Mouse (Mus musculus) gastrocnemius, postnatal 4 days (tissue): Measurements from ENCODE around the gene Ccnb1. TPM values are rescaled to one million over a fixed set of nuclear protein-coding genes. Genes with fewer than 3 reads are reported as not detected.
"Not testable (repeated sequence)": the region's sequence is repeated elsewhere in the genome, so short reads cannot be mapped to it uniquely, and the experiment has no call there.

Experiments used
- DNase-seq, 2 experiments: peaks; one replicate each; pipeline ENCODE4 v3.0.0; 2021 to 2022; ENCODE audit warnings: low spot score in 2 of 2, mixed read lengths in 2 of 2
- long read RNA-seq, 2 experiments: library from polyadenylated mRNA; stranded (forward); transcript quantifications; one replicate each; pipeline ENCODE4 v2.0.0; 2021
- total RNA-seq, 2 experiments: library from RNA; stranded (reverse); gene quantifications; 2 replicates each; pipeline ENCODE4 v1.2.3; 2021

Ccnb1 gene
- total RNA-seq: 10 to 100 TPM; 25.4 to 29.3 TPM
- long read RNA-seq, experiment 1, transcript Ccnb1-201 (9 exons, 2,489 nt): major isoform, 63 of 70 reads
- long read RNA-seq, experiment 1, partial matches to known transcripts: 3 of 70 reads
- long read RNA-seq, experiment 1, other reads (novel, unspliced or antisense): 4 of 70 reads
- long read RNA-seq, experiment 2, transcript Ccnb1-201 (9 exons, 2,489 nt): major isoform, 53 of 60 reads
- long read RNA-seq, experiment 2, partial matches to known transcripts: 1 of 60 reads
- long read RNA-seq, experiment 2, other reads (novel, unspliced or antisense): 4 of 60 reads

DNA sequence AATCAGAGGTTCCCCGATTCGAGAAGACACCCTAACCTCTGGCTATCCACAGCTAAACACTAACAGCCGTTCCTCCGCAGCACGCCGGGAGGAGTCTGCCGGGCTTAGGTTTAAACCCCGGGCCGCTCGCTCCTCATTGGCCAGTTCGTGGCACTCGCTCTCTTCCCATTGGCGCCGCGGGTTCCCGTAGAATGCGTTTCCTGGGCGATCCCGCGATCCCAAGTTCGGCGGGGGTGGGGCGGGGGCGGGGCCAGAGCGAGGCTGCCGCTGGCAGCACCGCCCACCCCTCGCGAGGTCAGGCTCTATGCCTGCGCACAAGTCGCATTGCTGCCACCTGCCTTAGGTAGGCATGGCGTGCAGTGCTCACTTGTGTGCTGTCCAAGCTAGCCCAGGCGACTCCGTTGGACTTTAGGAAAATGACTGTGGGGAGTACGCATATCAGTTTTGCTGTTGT, at the start of gene Ccnb1:
TSS of gene Ccnb1 (minus strand) at position 157 of the 454 bp plus-strand sequence.
- peak; percentile 89 to 93 for DNase-seq

DNA sequence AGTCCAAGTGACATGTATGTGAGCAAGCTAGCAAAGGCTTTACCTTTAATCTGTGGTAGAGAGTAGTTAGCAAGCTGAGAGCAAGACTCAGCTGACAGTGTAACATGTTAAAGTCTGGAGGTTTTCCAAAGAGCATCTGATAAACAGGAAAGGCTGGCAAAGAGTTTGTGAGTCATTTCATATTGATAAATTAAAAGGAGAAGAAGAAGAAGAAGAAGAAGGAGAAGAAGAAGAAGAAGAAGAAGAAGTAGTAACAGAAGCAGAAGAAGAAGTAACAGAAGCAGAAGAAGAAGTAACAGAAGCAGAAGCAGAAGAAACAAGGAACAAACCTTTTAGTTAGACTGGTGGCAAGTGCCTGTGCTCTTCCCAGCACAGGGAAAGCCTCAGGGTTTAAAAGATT, 48.4 kb upstream of the Ccnb1 start:
- DNase-seq: no peak

DNA sequence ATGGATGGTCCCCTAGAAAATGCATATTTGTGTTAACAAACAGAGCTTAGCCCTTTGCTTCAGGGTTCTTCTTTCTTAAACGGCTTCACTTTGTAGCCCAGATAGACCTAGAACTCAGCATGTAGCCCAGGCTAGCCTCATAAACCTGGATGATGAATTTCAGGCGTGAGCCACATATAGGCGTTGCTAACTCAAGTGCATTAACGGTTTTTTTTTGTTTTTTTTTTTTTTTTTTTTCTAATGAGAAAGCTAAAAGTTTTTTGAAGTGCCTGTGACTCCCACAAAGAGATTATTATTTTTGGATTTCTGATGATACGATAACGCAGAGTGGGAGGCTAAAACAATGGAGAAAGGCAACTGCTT, 47.3 kb upstream of the Ccnb1 start:
- no peak for DNase-seq

DNA sequence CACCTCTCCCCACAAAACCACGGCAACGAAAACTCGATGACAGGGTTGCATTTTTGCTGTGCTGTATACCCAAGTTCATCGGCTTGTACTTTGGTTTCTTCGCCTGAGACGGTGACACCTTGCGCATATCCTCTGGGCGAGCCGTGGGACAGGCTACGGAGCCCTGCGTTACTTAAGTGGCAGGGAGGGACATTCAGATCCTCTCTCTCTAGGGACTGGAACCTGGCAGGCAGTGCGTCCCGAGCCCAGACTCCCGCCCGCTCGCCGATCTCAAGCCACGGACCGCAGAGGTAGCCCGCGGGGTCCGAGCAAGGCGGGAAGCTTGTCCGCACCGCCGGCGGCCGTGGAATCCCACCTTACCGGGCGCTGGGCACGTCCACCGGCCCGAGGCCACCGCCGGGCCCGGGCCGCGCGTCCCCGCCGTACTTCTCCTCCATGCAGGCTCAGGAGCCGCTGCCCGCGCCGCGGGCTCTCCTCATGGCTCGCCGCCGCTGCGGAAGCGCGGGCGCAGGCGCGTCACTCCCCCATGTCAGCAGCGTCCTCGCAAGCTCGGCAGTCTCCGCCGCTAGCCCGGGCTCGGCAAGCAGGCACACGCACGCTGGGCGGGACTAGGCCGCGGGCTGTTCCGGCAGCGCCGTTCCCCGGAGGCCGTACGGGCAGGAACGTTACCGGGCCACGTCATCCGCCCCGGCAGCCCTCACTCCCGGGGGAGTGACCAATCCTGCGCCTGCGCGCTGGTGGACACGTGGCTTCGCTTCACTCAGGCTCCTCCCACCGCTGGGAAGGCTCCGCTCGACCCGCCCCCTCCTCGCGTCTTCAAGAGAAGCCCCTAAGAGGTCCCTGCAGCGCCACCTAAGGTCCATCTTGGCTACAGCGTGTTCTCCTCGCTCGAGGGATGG, 46.6 kb upstream of the Ccnb1 start, which contains the start of gene Slc30a5:
TSS of gene Slc30a5 (minus strand) at position 687 of the 899 bp plus-strand sequence.
- peak; percentile 98 to 99 for DNase-seq

DNA sequence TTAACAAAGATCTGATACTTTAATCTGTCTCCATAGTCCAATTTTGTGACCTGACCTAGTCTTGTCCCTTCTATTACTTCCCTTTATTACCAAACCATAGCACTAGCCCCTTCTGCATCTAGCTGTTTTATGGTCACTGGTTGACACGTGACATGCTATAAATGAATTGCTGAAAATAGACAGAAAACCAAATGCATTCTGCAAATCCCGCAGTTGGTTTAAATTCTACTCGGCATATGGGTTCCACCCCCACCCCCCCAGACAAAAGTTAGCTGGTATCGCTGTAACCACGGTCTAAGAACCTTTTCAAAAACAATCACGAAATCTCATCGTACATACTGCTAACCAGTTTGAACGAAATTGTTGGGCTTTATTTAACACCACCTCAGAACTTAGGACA, 45.8 kb upstream of the Ccnb1 start:
- DNase-seq: no peak

DNA sequence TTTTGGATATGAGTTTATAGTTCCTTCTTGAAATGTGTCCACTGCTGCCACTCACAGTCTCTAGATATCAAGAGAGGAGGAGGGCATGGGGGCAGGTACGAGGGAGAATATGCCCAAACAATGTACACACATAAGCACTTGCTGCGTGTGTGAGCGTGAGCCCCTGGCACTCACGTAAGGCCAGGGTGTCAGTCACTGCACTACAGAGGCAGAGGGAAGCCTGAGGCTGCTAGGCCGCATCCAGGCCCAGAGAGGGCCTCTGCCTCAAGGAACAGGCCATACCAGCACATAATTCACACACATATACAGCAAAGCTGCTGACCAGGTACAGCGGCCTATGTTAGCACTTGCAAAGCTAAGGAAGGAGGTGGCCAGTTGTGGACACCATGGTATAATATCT, 44.8 kb upstream of the Ccnb1 start:
- DNase-seq: no peak

DNA sequence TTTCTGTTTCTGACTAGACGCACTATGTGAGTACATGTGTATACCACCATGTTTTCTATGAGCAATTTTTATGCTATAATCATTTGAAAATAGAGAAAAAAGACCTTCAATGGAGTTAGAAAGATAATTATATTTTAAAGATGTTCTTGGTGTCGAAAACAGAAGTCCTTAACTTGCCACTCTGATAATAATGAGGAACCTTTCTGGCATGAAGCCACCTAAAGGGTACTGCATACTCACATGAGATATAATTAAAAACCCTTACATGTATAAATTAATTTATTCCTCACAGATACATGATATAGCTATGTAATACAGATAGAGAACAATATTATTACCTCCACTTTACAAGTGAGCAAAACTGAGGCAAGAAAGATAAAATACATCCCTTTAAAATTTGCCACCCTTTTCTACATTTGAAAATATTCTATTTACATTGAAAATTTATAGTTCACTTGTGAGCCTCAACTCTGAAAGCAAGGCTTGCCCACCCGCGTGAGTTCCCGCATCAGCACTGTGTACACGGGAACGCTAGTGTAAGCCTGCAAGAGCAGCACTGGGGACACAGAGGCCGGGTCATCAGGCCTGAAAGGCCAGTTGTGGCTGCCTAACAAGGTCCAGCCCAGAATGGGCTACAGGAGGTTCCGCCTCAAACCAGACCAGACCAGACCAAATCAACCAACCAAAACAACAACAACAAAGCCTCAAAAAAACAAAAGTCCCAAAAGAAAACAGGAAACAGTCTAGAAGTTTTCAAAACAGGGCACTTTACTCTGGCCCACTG, 39.4 kb upstream of the Ccnb1 start:
- no peak for DNase-seq

DNA sequence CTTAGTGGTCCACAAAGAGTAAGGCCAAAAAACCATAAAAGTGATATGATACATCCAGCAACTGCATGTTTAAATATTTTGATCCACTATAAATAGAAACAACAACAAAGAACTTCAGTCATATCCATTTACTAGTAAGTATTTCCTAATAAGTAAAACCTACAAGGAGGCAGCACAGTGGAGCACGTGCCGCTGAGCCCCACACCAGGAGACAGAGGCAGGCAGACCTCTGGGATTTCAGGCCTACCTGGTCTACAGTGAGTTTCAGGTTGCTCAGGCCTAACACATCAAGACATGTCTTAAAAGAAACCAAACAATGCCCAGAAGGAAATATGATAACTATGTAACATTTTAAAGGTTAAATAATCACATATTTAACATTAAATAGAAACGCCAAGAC, 38.5 kb upstream of the Ccnb1 start:
- no peak for DNase-seq

DNA sequence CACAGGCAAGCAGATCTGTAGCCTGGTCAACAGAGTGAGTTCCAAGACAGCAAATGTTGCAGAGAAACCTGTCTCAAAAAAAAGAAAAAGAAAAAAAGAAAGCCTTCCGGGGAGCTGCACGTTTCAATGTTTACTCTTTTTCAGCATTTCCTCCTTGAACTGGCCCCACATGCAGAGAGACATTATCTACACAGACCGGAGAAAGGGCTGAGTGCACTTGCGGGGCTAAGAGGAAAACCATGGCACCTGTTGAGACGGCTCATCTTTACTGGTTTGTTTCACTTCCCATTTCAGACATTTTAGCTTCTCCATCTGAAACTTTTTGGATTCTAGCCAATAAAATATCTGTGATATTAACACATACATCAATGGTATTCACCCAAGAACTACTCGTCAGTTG, 37.9 kb upstream of the Ccnb1 start:
- no peak for DNase-seq

DNA sequence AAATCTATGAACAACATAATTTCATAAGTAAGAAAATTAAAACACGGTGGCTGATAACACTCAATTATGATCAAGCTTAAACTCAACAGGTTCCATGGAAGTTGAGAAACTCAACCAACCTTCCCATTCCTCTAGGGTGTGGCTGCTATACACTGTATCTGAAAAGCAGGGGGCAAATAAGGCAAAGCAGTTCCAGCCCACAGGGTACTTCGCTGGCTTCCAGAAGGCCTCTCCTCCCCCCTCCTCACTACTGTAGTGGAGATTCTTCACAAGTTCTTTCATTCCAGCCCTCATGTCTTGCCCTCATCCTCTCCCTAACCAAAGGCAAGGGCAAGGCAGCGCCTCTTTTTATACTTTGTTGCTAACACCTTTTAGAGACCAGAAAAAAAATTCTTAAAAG, 37.5 kb upstream of the Ccnb1 start:
- DNase-seq: no peak

DNA sequence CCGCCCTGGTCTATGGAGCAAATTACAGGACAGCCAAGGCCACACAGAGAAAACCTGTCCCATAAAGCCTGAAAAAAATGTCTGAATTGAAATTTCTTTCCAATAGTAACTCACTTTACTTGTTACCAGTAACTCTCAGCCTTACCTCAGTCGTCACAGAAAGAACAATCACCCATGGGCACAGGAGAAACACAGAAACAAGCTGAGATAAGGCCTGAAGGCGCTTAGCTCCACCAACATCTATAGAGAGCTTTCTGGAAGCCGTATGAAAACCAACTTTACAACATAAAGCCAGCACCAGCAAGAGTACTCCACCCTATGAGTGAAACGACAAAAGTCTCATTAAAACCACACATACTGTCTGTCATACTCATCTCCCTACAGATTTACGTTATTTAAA, 28.1 kb upstream of the Ccnb1 start:
- no peak for DNase-seq

DNA sequence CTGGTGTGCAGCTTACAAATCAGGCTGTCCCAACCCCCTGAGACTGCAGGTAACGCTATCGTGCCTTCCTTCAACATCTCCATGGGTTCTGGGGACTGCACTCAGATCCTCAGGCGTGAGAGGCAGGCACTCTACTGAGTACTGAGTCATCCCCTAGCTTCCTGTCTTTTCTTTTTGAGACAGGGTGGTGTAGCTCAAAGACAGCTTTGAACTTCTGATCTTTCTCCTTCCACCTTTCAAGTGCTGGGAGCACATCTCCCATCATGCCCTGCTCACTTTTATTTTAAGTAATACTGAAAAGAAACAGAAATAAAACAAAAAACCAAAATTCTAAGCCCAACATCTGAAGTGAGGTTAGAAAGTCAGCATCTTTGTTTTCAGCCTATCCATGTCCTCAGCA, 19.4 kb upstream of the Ccnb1 start:
- no peak for DNase-seq

DNA sequence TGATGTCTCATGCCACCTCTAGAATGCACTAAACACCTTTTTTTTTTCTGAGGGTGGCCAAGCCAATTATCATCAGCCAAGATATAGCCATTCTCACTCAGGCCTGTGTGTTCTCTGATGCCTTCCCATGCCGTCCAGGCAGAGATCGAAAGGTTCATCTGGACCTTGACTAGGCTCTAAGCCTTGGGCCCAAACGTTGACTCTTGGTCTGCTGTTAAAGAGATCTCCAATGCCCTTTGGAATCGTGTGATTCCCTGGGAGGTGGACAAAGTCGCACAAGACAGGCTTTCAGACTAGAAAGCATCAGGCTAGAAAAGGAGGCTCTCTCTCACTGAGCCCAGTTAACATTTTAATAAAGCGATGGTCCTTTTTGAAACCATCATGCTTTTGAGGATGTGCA, 10.8 kb upstream of the Ccnb1 start:
- DNase-seq: no peak

DNA sequence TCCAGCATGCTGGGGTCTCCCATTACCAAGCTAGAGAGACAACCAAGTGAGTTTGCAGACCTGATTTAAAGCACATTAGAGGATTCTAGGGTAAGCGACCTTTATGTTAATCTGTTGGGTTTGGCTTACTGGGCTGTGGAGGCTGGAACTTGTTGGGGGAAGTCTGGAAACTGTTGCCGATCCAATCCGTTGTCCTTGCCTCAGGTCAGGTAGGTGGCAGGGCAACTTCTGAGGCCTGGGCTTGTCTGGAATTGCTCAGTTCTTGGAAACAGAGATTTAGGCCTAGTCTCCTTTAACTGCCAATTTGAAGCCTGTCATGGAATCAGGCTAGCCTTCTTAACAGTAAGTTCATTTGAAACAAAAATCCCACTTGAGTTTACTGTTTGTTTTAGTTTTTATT, 2.7 kb upstream of the Ccnb1 start:
- DNase-seq: no peak

DNA sequence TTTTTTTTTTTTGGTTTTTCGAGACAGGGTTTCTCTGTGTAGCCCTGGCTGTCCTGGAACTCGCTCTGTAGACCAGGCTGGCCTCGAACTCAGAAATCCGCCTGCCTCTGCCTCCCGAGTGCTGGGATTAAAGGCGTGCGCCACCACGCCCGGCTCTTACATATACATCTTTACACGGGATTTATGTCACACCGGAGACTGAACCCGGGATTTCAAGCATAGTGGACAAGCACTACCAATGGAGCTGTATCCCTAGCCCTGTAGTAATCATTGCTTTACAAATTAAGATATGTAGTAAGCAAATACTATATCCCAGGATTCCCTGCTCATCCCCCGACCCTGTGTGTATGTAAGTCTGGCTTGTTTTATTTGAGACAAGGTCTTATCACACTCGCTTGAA, 1.7 kb upstream of the Ccnb1 start:
- DNase-seq: not testable (repeated sequence)

DNA sequence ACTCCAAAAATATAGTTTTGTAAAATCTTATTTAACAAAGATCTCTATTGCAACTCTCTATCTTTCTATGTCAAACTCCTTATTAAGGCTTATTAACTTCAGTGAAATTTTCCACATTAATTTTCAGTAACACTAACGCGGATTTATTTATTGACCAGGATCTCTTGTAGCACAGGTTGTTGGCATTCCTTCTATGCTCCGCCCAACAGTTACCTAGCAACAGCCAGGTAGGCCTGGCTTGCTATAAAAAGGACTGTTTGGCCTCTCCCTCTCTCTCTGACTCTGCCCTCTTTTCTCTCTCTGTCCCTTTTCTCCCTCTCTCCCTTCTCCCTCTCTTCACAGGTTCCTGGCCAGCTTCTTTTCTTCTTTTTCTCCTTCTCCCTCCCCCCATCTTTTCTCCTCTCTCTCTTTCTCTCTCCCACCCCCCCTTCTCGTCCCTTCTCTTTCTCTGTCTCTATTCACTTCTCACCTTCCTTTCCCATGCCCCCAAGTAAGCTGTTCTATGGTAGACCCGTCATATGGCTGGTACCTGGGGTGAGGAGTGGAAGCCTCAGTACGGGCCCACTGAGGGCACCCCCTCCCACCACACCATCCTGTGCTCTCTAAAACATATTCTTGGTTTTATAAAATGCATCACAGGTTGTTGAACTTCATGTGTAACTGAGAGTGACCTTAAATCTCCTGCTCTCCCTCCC, 1.1 kb upstream of the Ccnb1 start:
- no peak for DNase-seq

DNA sequence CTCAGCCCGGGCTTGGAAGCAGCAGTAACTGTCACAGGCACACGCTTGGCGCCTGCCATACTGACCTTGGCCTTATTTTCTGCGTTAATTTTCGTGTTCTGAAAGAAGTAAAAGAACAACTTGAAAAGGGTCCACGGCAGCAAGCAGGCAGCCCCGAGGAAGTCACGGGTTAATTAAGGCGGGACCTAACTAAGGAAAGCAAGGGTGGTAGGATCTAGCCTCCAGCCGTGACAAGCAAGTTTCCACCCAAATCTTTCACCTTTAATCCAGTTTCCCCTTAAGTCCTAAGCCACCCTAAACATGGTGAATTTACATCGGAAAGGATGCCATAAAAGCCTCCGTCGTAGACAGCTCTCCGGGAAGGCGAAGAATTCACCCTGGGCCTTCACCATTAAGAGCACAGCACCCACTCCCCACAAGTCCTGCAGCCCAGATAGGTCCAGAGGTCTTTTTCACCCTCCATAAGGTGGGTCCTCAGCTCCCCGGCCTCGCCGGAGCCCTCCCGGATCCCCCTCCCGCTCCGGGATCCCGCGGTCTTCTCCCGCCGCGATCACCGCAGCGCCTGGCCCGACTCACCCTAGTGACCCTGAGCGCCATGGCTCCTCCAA, 460 bp downstream of the Ccnb1 start:
- DNase-seq: no peak

DNA sequence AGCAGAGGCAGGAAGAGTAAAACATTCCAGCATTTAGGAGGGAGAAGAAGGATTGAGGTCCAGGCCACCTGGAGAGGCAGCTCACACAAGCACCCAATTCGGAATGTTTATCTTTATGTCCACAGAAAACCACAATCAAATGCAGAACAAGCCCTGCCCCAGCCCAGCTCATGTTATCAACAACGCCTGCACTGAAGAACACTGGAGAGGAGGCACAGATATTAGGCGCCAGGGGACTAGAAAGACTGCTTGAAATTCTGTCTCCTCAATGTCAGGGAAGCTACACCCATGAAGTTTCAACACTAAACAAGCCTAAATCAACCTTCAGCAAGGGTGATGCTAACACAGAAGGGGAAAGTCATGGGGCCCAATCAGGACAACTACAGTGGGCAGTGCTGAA, 8.9 kb downstream of the Ccnb1 start:
- no peak for DNase-seq

DNA sequence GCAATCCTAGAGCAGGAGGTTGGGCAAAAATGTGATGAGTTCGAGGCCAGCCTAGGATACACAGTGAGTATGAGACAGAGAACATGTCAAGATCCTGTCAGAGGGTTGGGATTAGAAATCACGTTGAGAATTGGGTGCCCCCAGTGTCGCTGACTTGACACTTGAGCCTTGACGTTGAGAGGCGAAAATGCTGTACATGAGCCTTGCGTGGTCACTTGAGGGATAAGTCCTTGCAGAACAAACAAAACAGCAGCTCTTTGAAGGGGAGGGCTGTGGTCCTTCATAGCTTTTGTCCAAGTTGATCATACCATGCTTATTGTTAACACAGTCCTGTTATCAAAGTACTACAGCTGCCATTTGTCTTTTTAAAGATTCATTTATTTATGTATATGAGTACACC, 9.7 kb downstream of the Ccnb1 start:
- no peak for DNase-seq

DNA sequence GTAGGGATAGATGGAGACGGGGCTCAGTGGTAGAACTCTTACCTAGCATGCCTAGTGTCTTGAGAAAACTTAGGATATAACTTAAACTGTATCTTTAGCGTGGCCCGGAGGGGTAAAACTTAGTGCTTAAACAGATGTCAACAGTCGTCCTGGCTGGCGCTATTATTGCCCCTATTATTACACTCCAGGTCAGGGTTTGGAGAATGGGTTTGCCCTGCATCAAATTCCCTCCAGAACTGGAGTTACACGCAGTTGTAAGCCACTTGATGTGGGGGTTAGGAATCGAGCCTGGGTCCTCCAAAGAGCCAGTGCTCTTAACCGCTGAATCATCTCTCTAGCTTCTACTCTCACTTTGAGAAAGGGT, 10.3 kb downstream of the Ccnb1 start:
- DNase-seq: no peak
